Mouse (Mus musculus) spleen, adult 12 weeks (tissue): ENCODE measurements around the gene Aff3.

ENCODE experiments used
- DNase-seq: peaks from one replicate; pipeline ENCODE4 v3.0.0; 2022; ENCODE audit warnings: low spot score

Aff3 gene

GRCm38 (mm10) chr1:38541536-38541935 lies 123.2 kb downstream of the Aff3 start:
- no peak for DNase-seq

- DNase-seq: no peak
Observed at GRCm38 (mm10) chr1:38536929-38537540, 127.7 kb downstream of the Aff3 start.

DNA sequence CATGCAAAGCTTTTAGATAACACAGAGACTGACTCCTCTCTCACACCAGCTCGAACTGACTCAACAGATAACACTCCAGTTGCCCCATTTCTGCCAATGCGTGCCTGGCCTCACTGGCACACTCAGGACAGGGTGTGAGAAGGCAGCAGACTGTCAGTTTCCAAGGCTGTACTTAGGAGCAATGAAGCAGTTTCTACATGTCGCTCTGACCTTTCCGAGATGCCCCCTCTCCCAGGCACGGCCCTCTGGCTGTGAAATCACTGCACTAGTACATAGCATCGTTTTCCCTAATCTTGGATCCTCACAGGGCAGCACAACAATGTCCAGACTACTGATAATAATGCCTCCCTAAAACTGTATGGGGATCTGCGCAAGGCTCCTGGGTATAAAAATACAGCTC lies 132.2 kb downstream of the Aff3 start:
- no peak for DNase-seq

- no peak for DNase-seq
Observed at GRCm38 (mm10) chr1:38528607-38529006, 136.1 kb downstream of the Aff3 start.

- no peak for DNase-seq
Observed at GRCm38 (mm10) chr1:38526568-38526967, 138.2 kb downstream of the Aff3 start.

GRCm38 (mm10) chr1:38521651-38522050 lies 143.1 kb downstream of the Aff3 start:
- no peak for DNase-seq

DNA sequence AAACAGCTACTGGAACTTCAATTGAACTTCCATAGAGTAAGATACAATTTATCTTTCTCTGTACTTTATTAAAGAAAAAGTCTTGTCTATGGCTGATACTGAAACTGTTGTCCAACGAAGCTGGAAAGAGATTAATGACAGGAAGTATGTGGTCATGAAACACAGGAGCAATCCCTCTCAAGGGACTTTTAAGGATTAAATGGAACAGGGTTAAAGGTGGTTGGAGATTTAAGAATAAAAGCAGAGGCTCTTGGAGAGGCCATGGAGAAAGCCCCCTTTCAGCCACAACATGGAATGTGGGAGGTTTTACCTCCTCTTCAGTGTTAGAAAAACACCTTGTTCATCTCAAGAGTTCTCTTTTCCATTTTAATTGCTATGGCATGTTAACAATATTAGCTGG lies 148.5 kb downstream of the Aff3 start:
- no peak for DNase-seq

DNA sequence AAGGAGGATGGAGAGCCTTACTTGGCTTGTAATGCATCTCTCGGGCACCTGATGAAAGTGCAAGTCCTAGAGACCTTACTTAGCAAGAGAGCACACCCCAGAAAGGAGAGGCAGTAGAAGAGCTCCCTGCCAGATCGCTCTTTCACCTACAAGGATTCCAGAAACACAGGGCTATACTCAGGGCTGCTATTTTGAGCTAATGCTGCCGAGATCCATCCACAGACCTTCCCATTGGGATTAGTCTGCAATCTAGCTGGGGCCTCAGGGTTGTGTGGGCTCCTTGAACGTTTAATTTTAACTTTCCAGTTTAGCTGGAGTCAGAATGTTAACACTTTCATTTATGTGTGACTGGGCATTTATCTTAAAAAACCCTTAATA lies 150.1 kb downstream of the Aff3 start:
- no peak for DNase-seq

DNA sequence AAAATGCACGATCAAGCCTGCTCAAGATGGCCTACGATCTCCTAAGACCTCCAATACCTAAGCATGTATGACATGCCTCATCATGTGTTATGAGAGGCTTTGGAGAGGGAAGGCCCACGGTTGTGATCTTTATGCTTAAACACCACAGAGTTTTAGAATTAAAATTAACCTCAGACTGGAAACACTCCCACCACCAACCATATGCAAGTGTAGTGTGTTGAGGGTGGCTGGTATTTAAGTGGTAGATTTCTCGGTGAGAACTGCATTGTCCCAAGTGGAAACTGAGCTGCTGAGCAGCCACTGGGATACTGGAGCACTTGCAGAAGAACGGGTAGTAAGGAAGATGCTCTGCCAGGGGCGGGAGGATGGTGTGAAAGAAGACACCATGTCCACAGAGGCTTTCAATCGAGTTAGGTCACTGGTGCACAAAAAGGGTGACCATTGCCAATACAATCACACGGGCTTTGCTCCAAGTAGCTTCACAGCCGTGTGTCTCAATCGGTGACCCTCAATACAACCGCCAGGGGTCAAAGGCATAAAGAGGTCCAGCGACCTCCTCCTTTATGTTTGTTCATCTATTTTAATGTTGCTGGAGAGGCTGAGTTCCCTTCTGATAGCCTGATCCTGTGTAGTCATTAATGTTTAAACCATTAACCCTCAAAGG lies 150.7 kb downstream of the Aff3 start:
- DNase-seq: no peak

DNA sequence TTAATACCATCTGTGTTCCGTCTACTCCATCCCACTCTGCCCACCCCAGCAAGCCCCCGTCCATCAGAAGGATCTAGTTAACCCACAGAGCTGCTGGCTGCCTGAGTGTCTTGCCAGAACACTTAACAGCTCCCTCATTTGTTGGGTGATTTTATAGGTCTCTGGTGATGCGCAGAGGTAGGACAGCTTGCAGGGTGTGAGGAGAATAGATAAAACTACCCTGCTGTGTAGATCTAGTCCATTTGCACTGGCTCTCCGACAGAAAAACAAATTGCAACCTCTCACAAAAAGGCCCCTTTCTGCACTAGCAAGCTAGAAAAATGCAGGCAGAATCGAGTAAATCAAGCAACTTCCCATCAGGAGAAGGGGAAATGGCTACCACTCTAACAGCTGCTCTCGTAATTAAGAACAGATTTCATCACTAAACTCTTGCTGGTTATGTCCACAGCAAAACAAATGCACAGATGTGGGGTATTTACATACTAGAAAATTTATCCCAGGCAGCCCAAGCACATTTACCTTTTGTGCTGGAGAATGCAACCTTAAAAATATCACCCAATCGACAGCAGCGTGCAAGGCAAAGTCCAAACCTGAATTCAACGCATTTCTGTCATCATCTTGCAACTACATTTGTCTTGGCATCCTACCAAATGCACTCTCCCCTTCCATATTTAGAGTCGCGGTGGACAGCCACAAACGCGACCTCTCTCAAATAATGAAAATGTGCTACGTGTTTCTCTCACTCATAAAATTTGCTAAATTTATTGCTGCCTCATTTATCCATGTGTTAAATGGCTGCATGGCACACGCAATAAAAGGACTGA lies 152.3 kb downstream of the Aff3 start:
- no peak for DNase-seq

DNA sequence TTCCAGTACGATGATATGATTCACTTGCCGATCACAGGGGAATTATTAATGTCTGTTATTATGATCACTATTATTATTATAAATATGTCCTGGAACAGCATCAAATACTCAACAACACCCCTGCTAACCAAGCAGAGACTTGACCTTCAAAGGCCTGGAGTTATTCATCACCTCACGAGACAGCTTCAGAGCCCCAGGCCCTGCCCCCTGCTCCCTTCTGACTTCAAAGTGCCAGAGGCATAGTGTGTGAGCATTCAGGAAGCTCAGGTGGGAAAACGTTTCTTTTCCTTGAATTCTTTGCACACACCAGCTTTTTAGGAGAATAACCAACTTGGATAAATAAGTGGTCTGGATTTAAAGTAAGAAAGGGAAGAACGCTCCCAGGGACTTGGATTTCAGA lies 153.7 kb downstream of the Aff3 start:
- DNase-seq: no peak

- DNase-seq: no peak
Observed at GRCm38 (mm10) chr1:38509301-38509700, 155.5 kb downstream of the Aff3 start.

GRCm38 (mm10) chr1:38507636-38508179 lies 157.0 kb downstream of the Aff3 start:
- no peak for DNase-seq

DNA sequence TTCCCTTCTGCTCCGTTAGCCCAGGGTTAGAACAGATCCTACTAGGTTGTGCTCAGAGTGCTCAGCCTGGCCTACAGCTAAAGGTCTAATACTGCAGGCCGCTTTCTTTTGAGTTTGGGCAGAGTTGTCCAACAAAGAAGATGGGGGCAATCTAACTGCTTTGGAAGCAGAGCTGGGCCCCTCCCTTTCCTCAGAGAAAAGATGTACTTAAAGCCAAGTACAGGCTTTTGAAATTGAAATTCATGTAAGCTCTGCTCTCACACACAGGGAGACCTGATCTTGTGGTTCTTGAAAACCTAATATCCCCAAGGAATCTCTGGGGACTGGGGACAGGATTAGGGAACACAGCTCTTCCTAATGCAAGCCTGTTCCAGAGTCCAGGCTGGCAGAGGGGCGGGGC lies 158.4 kb downstream of the Aff3 start:
- DNase-seq: no peak

GRCm38 (mm10) chr1:38503431-38504089 lies 161.2 kb downstream of the Aff3 start:
- no peak for DNase-seq

DNA sequence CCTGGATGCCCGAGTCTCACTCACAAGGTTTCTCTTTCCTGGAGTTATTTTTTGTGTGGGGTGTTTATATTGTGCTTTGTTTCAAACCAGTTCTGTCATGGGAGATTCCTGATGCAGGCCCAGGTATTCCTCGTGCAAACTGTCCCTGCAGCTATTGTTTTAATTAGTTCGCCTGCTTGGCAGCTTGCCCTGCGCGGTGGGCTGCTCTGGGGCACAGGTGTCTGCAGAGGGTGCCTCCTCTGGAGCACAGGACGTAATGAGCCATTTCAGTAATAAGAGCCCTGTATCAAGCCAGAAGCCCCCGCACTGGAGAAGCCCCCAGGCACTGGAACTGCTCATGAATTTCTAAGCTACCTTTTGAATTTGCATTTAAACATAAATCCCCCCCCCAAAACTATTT lies 162.0 kb downstream of the Aff3 start:
- DNase-seq: no peak

- no peak for DNase-seq
Observed at GRCm38 (mm10) chr1:38501231-38501630, 163.5 kb downstream of the Aff3 start.

GRCm38 (mm10) chr1:38499500-38499899 lies 165.3 kb downstream of the Aff3 start:
- DNase-seq: no peak

GRCm38 (mm10) chr1:38497576-38497975 lies 167.2 kb downstream of the Aff3 start:
- no peak for DNase-seq

- DNase-seq: no peak
Observed at GRCm38 (mm10) chr1:38496886-38497528, 167.7 kb downstream of the Aff3 start.

DNA sequence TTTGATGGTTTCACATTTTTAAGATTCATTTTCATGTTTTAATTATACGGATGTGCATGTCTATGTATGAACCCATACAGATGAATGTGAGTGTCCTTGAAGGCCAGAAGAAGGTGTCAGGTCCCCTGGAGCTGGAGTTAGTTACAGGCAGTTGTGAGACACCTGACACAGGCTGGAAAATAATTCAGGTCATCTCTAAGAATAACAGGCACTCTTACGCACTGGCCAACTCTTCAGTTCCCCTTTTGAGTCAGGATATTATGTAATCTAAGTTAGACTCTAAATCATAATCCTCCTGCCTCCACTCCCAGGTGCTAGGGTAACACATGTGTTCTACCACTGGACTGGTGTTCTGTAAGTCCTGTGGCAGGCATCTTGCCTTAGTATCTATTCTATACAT lies 169.5 kb downstream of the Aff3 start:
- DNase-seq: no peak

DNA sequence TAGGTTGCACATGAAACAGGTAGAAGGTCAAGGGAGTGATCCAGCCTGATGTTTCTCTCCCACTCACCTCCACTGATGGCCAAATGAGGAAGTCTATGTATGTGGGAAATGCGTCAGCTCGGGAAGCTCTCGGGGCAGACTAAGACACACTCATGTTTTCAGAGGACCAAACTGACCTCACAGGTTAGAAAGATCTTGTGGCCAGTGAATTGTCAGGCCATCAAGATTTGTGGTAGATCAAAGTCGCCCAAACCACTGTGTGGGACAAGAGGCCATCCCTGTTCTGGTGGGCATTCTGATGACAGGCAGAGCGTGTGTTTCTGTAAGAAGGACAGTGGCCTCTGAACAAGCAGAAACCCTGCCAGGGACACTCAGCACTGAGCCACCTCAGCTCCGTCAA lies 175.0 kb downstream of the Aff3 start:
- DNase-seq: no peak
